Mouse (Mus musculus): ENCODE data around the gene Heatr4.
"Not testable (repeated sequence)": the region's sequence is repeated elsewhere in the genome, so short reads cannot be mapped to it uniquely, and the experiment has no call there.

The Heatr4 gene

GRCm38 (mm10) chr12:83938592-83938991, 46.1 kb downstream of the Heatr4 start:
- DNase-seq (ENCODE audit: low read depth, low spot score), result not testable (repeated sequence)

GRCm38 (mm10) chr12:83937600-83937999, 47.1 kb downstream of the Heatr4 start:
- no peak for DNase-seq (ENCODE audit: low read depth, low spot score)

- peak; percentile 49 for DNase-seq (ENCODE audit: low read depth, low spot score)
Observed at GRCm38 (mm10) chr12:83929186-83929804, 55.4 kb downstream of the Heatr4 start.

GRCm38 (mm10) chr12:83927747-83928146, 56.9 kb downstream of the Heatr4 start:
- DNase-seq (ENCODE audit: low read depth, low spot score), result no peak

- no peak for DNase-seq (ENCODE audit: low read depth, low spot score)
Observed at GRCm38 (mm10) chr12:83926061-83926460, 58.6 kb downstream of the Heatr4 start.

GRCm38 (mm10) chr12:83925160-83925703, 59.4 kb downstream of the Heatr4 start:
- no peak for DNase-seq (ENCODE audit: low read depth, low spot score)

- DNase-seq (ENCODE audit: low read depth, low spot score), result no peak
Observed at GRCm38 (mm10) chr12:83924332-83924731, 60.3 kb downstream of the Heatr4 start.

- DNase-seq (ENCODE audit: low read depth, low spot score), result no peak
Observed at GRCm38 (mm10) chr12:83923486-83923859, 61.2 kb downstream of the Heatr4 start.

GRCm38 (mm10) chr12:83922724-83923485, 61.7 kb downstream of the Heatr4 start:
- DNase-seq (ENCODE audit: low read depth, low spot score), result no peak

GRCm38 (mm10) chr12:83921535-83922381, 62.9 kb downstream of the Heatr4 start, which contains the start of gene Numb:
TSS of gene Numb (minus strand) at chr12:83921934.
- peak; percentile 98 for DNase-seq (ENCODE audit: low read depth, low spot score)

GRCm38 (mm10) chr12:83920721-83921441, 63.8 kb downstream of the Heatr4 start:
- no peak for DNase-seq (ENCODE audit: low read depth, low spot score)

- no peak for DNase-seq (ENCODE audit: low read depth, low spot score)
Observed at GRCm38 (mm10) chr12:83916884-83917283, 67.8 kb downstream of the Heatr4 start.

GRCm38 (mm10) chr12:83914797-83915196, 69.9 kb downstream of the Heatr4 start:
- no peak for DNase-seq (ENCODE audit: low read depth, low spot score)

- DNase-seq (ENCODE audit: low read depth, low spot score), result no peak
Observed at GRCm38 (mm10) chr12:83914202-83914740, 70.4 kb downstream of the Heatr4 start.

- DNase-seq (ENCODE audit: low read depth, low spot score), result no peak
Observed at GRCm38 (mm10) chr12:83910451-83910850, 74.2 kb downstream of the Heatr4 start.
